Mouse (Mus musculus) E14TG2a.4 (cell line): ENCODE measurements at regions not wholly inside any gene's neighbourhood (a gene's known extent, or its start where the extent isn't known, plus 50 kb on each side); places are given as distances from the start of the nearest gene placed in this dataset.
A peak's percentile ranks its signal among the peaks of the same experiment; 100 is the strongest.

Source experiments
- H3K27me3 ChIP-seq: 2 replicates; pipeline ENCODE4 v1.6.1; 2014; ENCODE audit warnings: low read length, control low read depth; ENCODE audit not compliant: insufficient read depth
- H3K36me3 ChIP-seq: 2 replicates; pipeline ENCODE4 v1.6.1; 2014; ENCODE audit warnings: low read length, control low read depth; ENCODE audit not compliant: insufficient read depth
- H3K4me1 ChIP-seq: replicated peaks from 2 replicates; pipeline ENCODE4 v1.6.1; 2014; ENCODE audit warnings: low read depth, low read length, control low read depth
- H3K4me3 ChIP-seq: replicated peaks from 2 replicates; pipeline ENCODE4 v1.5.1; 2014; ENCODE audit warnings: mild to moderate bottlenecking, low read length
- H3K9me3 ChIP-seq: 2 replicates; pipeline ENCODE4 v1.6.1; 2014; ENCODE audit warnings: low read length, control low read depth
- CTCF ChIP-seq: conservative IDR thresholded peaks from 2 replicates; pipeline ENCODE4 v1.5.1; 2014; ENCODE audit warnings: low read length
- NANOG ChIP-seq: IDR thresholded peaks from 2 replicates; pipeline ENCODE4 v1.6.1; 2014; ENCODE audit warnings: borderline replicate concordance, low read length, mixed read lengths
- POU5F1 ChIP-seq: IDR thresholded peaks from 2 replicates; pipeline ENCODE4 v1.6.1; 2014; ENCODE audit warnings: low read length, borderline replicate concordance

DNA sequence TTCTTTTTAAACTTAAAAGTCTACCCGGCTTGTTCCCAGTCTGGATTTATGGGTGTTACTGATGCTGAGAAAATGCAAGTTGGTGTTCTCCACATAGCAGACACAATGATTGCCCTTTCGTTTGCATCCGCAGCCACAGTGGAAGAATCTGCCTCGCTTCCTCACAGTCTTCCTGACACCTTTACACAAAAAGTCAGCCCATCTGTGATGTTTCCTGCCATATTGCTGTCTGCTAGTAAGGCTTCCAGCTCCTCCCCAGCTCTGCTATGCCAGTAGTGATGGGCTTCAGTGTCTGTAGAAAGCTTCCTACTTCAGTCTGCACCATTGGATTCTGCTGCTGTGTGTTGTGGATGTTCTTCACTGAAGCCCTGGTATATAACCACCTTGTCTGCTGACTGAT, 441.8 kb upstream of the Cwc22 start:
- H3K27me3 ChIP-seq = no peaks in the 10 kb centered on the region
- TF ChIP-seq NANOG (no peak), POU5F1 (no peak), CTCF (no peak)
- H3K4me3 ChIP-seq = no peak overlapping the region
- H3K4me1 ChIP-seq = no peaks in the 10 kb centered on the region
- H3K36me3 ChIP-seq = no peaks in the 10 kb centered on the region
- H3K9me3 ChIP-seq = no peaks in the 10 kb centered on the region

DNA sequence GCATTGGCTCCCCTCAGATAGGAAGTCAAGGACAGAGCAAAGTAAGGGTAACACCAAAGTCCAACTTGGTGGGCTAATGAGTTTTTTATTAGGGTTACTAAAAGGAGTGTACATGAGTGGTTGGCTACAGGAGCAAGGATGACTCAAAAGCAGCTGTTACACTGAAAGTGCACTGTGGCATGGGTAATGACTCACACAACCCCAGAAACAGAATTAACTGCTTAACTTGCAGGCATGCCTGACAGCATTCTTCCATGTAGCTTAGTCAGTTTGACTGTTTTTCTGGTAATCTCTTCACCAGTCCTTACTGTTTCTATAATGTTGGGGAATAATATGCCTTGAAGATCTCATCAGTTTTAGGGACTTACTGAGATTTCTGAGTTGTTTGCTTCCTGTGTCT, 435.1 kb upstream of the Cwc22 start:
- H3K4me1 ChIP-seq = no peaks in the 10 kb centered on the region
- no peaks in the 10 kb centered on the region for H3K27me3 ChIP-seq
- no peak overlapping the region for H3K4me3 ChIP-seq
- H3K36me3 ChIP-seq = no peaks in the 10 kb centered on the region
- TF ChIP-seq POU5F1 = no peak
- TF ChIP-seq NANOG = no peak
- TF ChIP-seq CTCF = no peak
- no peaks in the 10 kb centered on the region for H3K9me3 ChIP-seq

DNA sequence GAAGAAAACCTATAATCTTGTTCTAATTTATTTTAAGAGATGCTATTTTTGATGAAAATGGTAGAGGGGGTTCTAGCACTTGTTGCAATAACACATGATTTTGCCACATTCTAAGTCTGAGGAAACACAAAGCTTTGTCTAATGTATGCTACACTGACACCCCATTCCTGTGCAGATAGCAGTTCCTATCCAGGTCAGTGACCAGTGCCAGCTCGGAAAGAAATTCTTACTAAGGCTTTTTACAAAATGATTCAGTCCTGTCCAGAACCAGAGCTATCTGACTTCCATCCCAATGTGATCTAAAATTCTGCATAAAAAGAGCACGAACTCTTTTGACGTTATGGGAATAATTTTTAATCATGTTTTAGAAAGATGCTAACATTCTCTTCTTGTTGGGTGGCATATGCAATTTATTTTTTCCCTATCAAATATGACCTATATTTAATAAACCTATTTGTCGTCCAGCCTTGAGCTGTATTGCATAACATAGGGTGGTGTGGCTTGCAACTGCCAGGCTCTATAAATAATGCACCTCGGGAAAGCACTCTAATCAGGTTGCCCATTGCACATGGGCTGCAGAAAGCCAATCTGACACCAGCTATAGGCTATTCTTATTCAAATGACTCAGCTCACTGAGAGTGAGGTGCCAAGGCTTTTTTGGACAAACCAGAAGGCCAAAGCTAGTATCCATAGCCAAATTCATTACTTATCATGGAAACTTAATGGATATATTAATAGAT, 385.7 kb upstream of the Cwc22 start:
- Histone ChIP-seq H3K36me3 (no peaks in the 10 kb centered on the region), H3K27me3 (no peaks in the 10 kb centered on the region), H3K4me3 (no peak overlapping the region), H3K9me3 (no peaks in the 10 kb centered on the region), H3K4me1 (no peaks in the 10 kb centered on the region)
- no peak for TF ChIP-seq POU5F1
- TF ChIP-seq NANOG = no peak
- TF ChIP-seq CTCF = no peak

DNA sequence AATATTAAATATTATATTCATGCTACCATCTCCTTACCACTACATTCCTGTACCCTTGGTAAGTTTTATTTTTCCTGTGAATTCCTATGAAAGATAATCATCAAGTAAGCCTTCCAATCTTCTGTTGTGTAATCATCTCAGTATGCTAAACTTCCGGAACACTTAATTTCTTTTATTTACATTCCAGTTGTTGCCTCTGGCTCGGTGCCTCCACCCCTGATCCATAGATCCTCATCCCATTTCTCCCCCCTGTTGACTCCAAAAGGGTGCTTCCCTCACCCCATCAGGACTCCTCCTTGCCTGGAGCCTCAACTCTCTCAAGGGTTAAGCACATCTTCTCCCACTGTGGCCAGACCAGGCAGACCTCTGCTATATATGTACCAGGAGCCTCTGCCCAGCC, 379.9 kb upstream of the Cwc22 start:
- no peaks in the 10 kb centered on the region for H3K36me3 ChIP-seq
- H3K27me3 ChIP-seq = no peaks in the 10 kb centered on the region
- peaks cover 4% of the 10 kb centered on the region for H3K9me3 ChIP-seq
- TF ChIP-seq CTCF = no peak
- no peak for TF ChIP-seq NANOG
- TF ChIP-seq POU5F1 = no peak
- H3K4me3 ChIP-seq = no peak overlapping the region
- H3K4me1 ChIP-seq = no peaks in the 10 kb centered on the region

DNA sequence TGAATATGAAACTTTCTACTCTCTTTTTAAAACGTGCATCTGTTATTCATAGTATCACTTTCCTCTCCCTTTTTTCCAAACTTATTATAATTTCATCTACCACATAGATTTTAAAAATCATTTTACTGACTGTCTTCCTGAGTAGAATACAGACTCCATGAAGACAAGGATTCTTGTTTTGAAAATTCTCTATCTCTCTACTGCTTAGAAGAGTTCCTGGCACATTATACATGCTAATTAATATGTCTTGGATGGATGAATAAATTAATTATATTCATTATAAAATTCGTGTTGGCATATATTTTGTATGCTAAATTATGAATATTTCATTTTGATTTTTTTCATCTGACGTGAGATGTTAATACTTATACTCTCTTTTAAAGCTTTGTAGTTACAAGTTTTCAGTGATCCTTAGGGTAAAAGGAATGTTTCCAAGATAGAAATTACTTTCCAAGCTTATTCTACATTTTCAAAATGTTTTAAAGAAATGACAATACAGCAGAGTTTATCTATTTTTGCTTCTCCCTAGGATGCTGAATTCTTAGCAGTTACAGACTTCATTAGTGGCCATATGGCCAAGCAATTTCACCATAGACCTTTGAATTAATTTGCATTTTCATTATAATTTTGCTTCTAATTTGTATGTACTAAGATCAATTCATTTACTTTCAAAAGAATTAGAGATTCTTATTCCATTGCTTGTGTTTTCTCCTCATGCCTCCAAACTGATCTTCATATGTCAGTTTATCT, 376.2 kb upstream of the Cwc22 start:
- H3K4me1 ChIP-seq = no peaks in the 10 kb centered on the region
- no peaks in the 10 kb centered on the region for H3K36me3 ChIP-seq
- TF ChIP-seq POU5F1 = no peak
- no peak for TF ChIP-seq CTCF
- no peak for TF ChIP-seq NANOG
- no peaks in the 10 kb centered on the region for H3K27me3 ChIP-seq
- H3K9me3 ChIP-seq = peaks cover 23% of the 10 kb centered on the region
- no peak overlapping the region for H3K4me3 ChIP-seq

DNA sequence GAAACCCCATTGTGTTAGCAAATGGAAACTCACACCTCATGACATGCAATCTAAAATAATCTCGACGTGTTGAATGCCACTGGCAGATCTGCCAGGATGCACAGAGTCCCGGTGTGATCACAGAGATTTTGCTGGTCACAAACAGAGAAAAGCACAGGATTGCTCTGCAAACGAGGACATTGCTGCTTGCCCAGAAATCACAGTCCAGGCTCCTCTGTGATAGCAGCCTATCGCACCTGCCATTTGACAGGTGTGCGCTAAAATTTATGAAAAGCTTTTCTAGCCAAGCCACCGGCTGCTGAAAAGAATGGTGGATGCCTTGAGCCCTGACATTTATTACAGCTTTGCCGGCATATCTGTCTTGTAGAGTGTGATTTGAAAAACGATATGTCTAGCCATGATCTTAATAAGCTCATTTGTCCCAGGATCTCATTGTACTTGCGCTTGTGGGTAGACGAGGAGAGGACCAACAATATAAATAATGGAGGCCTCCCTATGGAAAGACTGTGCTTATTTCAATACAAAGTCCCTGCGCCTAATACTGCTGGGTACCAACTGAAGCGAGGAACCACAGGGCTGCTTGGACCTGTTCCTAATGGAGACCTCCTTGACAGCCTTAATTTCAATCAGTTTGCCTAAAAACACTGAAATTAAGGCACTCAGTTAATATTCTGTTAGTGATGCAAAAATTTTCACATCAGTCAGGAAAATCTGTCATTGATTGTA, 365.8 kb upstream of the Cwc22 start:
- Histone ChIP-seq H3K27me3 (no peaks in the 10 kb centered on the region), H3K9me3 (peaks cover 21% of the 10 kb centered on the region), H3K36me3 (no peaks in the 10 kb centered on the region), H3K4me1 (peaks cover 9% of the 10 kb centered on the region), H3K4me3 (no peak overlapping the region)
- TF ChIP-seq NANOG = no peak

DNA sequence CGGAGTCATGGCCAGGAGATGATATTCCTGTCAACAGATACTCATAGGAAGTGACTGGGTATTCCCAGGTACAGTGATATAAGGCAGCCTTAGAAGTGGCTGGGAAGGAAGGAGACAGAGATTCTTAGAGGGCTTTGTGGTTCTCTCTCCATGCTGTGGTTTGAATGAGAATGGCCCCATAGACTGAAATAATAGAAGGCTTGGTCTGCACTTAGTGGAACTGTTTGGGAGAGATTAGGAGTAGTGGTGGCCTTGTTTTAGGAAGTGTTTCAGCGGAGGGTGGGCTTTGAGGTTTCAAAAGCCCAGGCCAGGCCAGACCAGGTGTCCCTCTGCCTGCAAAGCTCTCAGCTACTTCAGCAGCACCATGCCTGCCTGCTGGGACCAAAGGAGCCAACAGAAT, 363.2 kb upstream of the Cwc22 start:
- Histone ChIP-seq H3K4me3 (no peak overlapping the region), H3K36me3 (no peaks in the 10 kb centered on the region), H3K27me3 (no peaks in the 10 kb centered on the region), H3K4me1 (peaks cover 9% of the 10 kb centered on the region), H3K9me3 (no peaks in the 10 kb centered on the region)
- TF ChIP-seq POU5F1 (no peak), NANOG (peak; percentile 81; the same call in 1 of the 2 replicates)

DNA sequence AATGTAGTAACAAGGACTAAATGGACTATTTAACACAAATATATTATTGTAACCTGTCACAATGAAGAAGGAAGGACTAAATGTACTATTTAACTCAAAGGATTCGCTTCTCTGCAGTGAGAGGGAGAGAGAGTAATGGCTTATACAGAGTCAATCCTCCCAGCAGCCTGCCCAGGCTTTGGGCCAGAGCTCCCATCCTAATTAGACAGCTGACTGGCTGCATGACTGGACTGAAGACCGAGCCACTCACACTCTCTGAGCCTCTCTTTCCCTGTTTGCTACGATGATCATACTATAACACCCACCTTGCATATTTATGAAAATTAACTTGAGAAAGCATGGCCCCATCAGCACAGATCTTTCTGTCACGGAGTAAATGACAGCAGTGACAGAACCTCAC, 360.7 kb upstream of the Cwc22 start:
- Histone ChIP-seq H3K4me3 (no peak overlapping the region), H3K36me3 (no peaks in the 10 kb centered on the region), H3K9me3 (peaks cover 4% of the 10 kb centered on the region; the same call in 1 of the 2 replicates), H3K27me3 (no peaks in the 10 kb centered on the region), H3K4me1 (peaks cover 9% of the 10 kb centered on the region)
- TF ChIP-seq NANOG (no peak), POU5F1 (no peak), CTCF (no peak)
